Mouse (Mus musculus) layer of hippocampus, adult 9-10 months (tissue): ENCODE results near the gene Whrn.
A peak's percentile ranks its signal among the peaks of the same experiment; 100 is the strongest.

Experiments used
- DNase-seq: peaks from one replicate; pipeline ENCODE4 v3.0.0; 2022; ENCODE audit warnings: low spot score

Whrn gene

GRCm38 (mm10) chr4:63444362-63445066 is 51.3 kb downstream of the Whrn start:
- DNase-seq: no peak

- DNase-seq: no peak
These were observed 52.7 kb downstream of the Whrn start for GRCm38 (mm10) chr4:63443101-63443500.

- DNase-seq: no peak
These were observed 54.2 kb downstream of the Whrn start for GRCm38 (mm10) chr4:63441616-63442015.

- no peak for DNase-seq
These were observed 55.5 kb downstream of the Whrn start for GRCm38 (mm10) chr4:63440262-63440661.

- no peak for DNase-seq
These were observed 57.8 kb downstream of the Whrn start for GRCm38 (mm10) chr4:63437968-63438367.

GRCm38 (mm10) chr4:63437119-63437815 is 58.5 kb downstream of the Whrn start:
- DNase-seq: no peak

- no peak for DNase-seq
These were observed 60.4 kb downstream of the Whrn start for GRCm38 (mm10) chr4:63435402-63435801.

- DNase-seq: no peak
These were observed 64.7 kb downstream of the Whrn start for GRCm38 (mm10) chr4:63431098-63431497.

GRCm38 (mm10) chr4:63430357-63430756 is 65.4 kb downstream of the Whrn start:
- no peak for DNase-seq

- DNase-seq: no peak
These were observed 69.5 kb downstream of the Whrn start for GRCm38 (mm10) chr4:63426308-63426707.

- no peak for DNase-seq
These were observed 72.0 kb downstream of the Whrn start for GRCm38 (mm10) chr4:63423811-63424210.

- no peak for DNase-seq
These were observed 72.6 kb downstream of the Whrn start for GRCm38 (mm10) chr4:63423231-63423630.

GRCm38 (mm10) chr4:63420143-63420920 is 75.5 kb downstream of the Whrn start:
- no peak for DNase-seq

- no peak for DNase-seq
These were observed 77.5 kb downstream of the Whrn start for GRCm38 (mm10) chr4:63418270-63418669.

GRCm38 (mm10) chr4:63417318-63417957 is 78.4 kb downstream of the Whrn start:
- DNase-seq: peak; percentile 76

GRCm38 (mm10) chr4:63414951-63415350 is 80.8 kb downstream of the Whrn start:
- no peak for DNase-seq

GRCm38 (mm10) chr4:63411222-63411621 is 84.6 kb downstream of the Whrn start:
- DNase-seq: no peak

GRCm38 (mm10) chr4:63410583-63410934 is 85.2 kb downstream of the Whrn start:
- peak; percentile 71 for DNase-seq

- DNase-seq: no peak
These were observed 85.7 kb downstream of the Whrn start for GRCm38 (mm10) chr4:63409908-63410582.

GRCm38 (mm10) chr4:63409317-63409907 is 86.4 kb downstream of the Whrn start:
- no peak for DNase-seq

- no peak for DNase-seq
These were observed 87.1 kb downstream of the Whrn start for GRCm38 (mm10) chr4:63408649-63409048.
